Mouse (Mus musculus): ENCODE results near the gene Rnf114. TPM values are rescaled to one million over a fixed set of nuclear protein-coding genes. Genes with fewer than 3 reads are reported as not detected.
A peak's percentile ranks its signal among the peaks of the same experiment; 100 is the strongest.

Gene Rnf114
- polyA plus RNA-seq, 1 experiment from 2014 or later, result 62.2 TPM

DNA sequence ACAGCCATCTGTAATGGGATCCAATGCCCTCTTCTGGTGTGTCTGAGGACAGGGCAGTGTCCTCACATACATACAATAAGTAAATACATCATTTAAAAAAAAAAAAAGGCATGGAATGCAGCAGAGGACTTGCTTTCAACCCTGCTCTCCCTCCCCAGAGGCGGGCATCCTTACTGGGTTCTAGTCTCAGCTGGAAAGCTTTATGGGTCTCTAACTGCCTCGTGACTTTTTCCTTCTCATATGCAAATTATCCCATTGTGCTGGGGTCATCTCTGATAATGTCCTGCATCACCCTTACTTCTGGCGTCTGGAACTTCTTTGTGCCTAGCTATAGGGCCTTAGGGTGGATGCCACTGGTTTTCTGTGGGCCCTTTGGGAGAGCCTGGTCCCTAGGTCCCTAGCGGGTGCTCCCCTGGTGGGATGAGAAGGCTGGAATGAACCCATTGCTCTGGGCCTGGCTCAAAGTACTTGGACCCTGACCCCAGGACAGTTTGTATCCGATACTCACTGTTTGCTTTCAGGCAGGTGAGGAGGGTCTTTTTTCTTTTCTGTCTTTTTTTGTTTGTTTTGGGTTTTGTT lies 37.6 kb downstream of the Rnf114 start:
- Histone ChIP-seq H3K27me3 (replicated peaks; ENCODE audit: control insufficient read depth, insufficient read depth, low read length) (no peaks in the 10 kb centered on the region), H3K9ac (ENCODE audit: low read depth, low read length) (no peak overlapping the region), H3K9me3 (ENCODE audit: control insufficient read depth) (no peaks in the 10 kb centered on the region), H3K4me2 (replicated peaks; ENCODE audit: low read depth) (no peak overlapping the region), H3K27ac (ENCODE audit: low read depth, low read length) (no peak overlapping the region), H3K36me3 (ENCODE audit: control insufficient read depth, insufficient read depth) (no peaks in the 10 kb centered on the region), H3K4me3 (ENCODE audit: low read depth, low read length) (no peak overlapping the region), H3K4me1 (replicated peaks; ENCODE audit: control insufficient read depth, insufficient read depth, low read length) (no peaks in the 10 kb centered on the region)
- ATAC-seq, result no peak
- WGBS, result 66% methylated on average over 5 of the region's 5 CpGs
- no peak for TF ChIP-seq CTCF (IDR thresholded peaks at IDR 0.05; ENCODE audit: low read depth)

DNA sequence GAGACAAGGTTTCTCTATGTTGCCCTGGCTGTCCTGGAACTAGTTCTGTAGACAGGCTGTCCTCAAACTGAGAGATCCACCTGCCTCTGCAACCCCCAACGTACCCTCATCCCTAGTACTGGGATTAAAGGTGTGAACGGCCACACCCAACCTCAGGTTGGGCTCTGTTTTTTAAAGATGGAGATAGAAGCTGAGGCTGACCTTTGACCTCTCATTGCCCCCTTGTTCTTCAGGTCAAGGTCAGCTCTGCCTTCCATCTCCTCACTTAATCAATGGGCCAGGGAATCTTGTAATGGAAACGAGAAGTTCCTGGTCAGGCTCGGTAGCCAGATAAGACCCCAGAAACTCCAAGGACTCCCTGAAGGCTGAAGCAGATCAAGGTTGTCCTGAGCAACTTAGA lies 38.1 kb downstream of the Rnf114 start:
- Histone ChIP-seq H3K27me3 (replicated peaks; ENCODE audit: control insufficient read depth, insufficient read depth, low read length) (no peaks in the 10 kb centered on the region), H3K4me3 (ENCODE audit: low read depth, low read length) (no peak overlapping the region), H3K36me3 (ENCODE audit: control insufficient read depth, insufficient read depth) (no peaks in the 10 kb centered on the region), H3K27ac (ENCODE audit: low read depth, low read length) (no peak overlapping the region), H3K9me3 (ENCODE audit: control insufficient read depth) (no peaks in the 10 kb centered on the region), H3K4me2 (replicated peaks; ENCODE audit: low read depth) (no peak overlapping the region), H3K9ac (ENCODE audit: low read depth, low read length) (no peak overlapping the region), H3K4me1 (replicated peaks; ENCODE audit: control insufficient read depth, insufficient read depth, low read length) (no peaks in the 10 kb centered on the region)
- TF ChIP-seq CTCF (IDR thresholded peaks at IDR 0.05; ENCODE audit: low read depth), result no peak
- WGBS, result 73% methylated on average over 4 of the region's 4 CpGs
- ATAC-seq, result no peak

DNA sequence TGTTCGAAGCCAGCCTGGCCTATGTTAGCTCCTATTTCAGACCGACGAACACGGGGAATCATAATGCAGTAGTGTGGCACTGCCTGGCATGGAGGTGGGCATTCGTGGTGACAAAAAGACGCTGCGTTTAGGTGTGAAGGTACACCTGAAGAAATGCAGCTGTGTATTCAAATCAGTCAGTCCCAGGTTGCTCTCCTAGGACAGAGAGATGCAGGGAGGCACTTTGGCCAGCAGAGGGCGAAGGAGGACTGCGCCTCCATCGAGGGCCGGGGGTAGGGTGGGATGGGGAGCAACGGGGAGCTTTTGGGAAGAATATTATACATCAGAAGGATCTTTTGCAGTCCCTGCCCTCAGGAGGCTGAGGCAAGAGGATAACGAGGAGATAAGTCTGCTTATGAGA lies 39.7 kb downstream of the Rnf114 start:
- no peaks in the 10 kb centered on the region for H3K9me3 ChIP-seq (ENCODE audit: control insufficient read depth)
- ATAC-seq, result no peak

GRCm38 (mm10) chr2:167533880-167534279 lies 41.4 kb downstream of the Rnf114 start:
- Histone ChIP-seq H3K4me1 (replicated peaks; ENCODE audit: control insufficient read depth, insufficient read depth, low read length) (no peaks in the 10 kb centered on the region), H3K27me3 (replicated peaks; ENCODE audit: control insufficient read depth, insufficient read depth, low read length) (peaks cover 4% of the 10 kb centered on the region; the same call in 1 of the 2 replicates), H3K4me2 (replicated peaks; ENCODE audit: low read depth) (no peak overlapping the region), H3K36me3 (ENCODE audit: control insufficient read depth, insufficient read depth) (no peaks in the 10 kb centered on the region), H3K9ac (ENCODE audit: low read depth, low read length) (no peak overlapping the region), H3K4me3 (ENCODE audit: low read depth, low read length) (no peak overlapping the region), H3K27ac (ENCODE audit: low read depth, low read length) (no peak overlapping the region), H3K9me3 (ENCODE audit: control insufficient read depth) (no peaks in the 10 kb centered on the region)
- ATAC-seq, result no peak
- TF ChIP-seq CTCF (IDR thresholded peaks at IDR 0.05; ENCODE audit: low read depth), result no peak

More for the DNA sequence above, 39.7 kb downstream of the Rnf114 start:
- Histone ChIP-seq H3K4me3 (ENCODE audit: low read depth, low read length) (no peak overlapping the region), H3K27me3 (replicated peaks; ENCODE audit: control insufficient read depth, insufficient read depth, low read length) (no peaks in the 10 kb centered on the region), H3K9ac (ENCODE audit: low read depth, low read length) (no peak overlapping the region), H3K4me2 (replicated peaks; ENCODE audit: low read depth) (no peak overlapping the region), H3K27ac (ENCODE audit: low read depth, low read length) (no peak overlapping the region), H3K36me3 (ENCODE audit: control insufficient read depth, insufficient read depth) (no peaks in the 10 kb centered on the region), H3K4me1 (replicated peaks; ENCODE audit: control insufficient read depth, insufficient read depth, low read length) (no peaks in the 10 kb centered on the region)
- peak; percentile 95 for TF ChIP-seq CTCF (IDR thresholded peaks at IDR 0.05; ENCODE audit: low read depth)
- 20% methylated on average over 13 of the region's 13 CpGs for WGBS

DNA sequence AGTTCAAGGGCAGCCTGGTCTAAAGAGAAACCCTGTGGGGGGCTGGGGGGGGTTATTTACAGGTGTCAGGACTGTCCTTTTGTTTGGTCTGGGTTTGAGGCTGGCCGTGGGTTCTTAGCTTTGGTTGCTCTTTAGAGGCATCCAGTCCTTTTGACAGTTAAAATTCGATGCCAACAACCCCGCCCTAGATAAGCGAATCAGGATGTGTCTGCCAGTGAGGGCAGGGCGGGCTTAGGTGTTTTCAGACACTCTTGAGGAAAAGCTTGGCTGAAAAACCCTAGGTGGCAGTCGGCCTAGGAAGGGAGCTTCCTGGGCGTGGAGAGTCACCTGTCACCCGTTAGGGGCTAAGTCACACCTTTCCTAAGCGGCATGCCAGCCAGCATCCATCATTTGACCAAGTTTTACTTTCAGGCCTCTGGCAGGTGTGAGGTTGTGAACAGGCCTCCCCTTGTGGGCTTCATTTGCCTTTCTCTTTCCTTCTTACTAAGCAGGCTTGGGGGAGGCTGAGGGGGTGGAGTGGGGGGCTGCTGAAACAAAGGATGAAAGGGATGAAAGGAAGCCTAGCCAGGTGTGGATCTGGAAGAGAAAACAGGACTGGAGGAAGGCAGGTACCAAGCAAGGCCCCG lies 44.0 kb downstream of the Rnf114 start:
- WGBS, result 36% methylated on average over 10 of the region's 10 CpGs
- Histone ChIP-seq H3K4me2 (replicated peaks; ENCODE audit: low read depth) (no peak overlapping the region), H3K9ac (ENCODE audit: low read depth, low read length) (no peak overlapping the region), H3K9me3 (ENCODE audit: control insufficient read depth) (no peaks in the 10 kb centered on the region), H3K4me3 (ENCODE audit: low read depth, low read length) (no peak overlapping the region), H3K27ac (ENCODE audit: low read depth, low read length) (no peak overlapping the region), H3K36me3 (ENCODE audit: control insufficient read depth, insufficient read depth) (no peaks in the 10 kb centered on the region), H3K27me3 (replicated peaks; ENCODE audit: control insufficient read depth, insufficient read depth, low read length) (peaks cover 6% of the 10 kb centered on the region; the same call in 1 of the 2 replicates), H3K4me1 (replicated peaks; ENCODE audit: control insufficient read depth, insufficient read depth, low read length) (no peaks in the 10 kb centered on the region)
- ATAC-seq, result no peak
- TF ChIP-seq CTCF (IDR thresholded peaks at IDR 0.05; ENCODE audit: low read depth), result no peak

- Histone ChIP-seq H3K36me3 (ENCODE audit: control insufficient read depth, insufficient read depth) (peaks cover 9% of the 10 kb centered on the region; the same call in 1 of the 2 replicates), H3K9ac (ENCODE audit: low read depth, low read length) (peak within 1 kb of the TSS; percentile 40; the same call in 1 of the 2 replicates), H3K9me3 (ENCODE audit: control insufficient read depth) (no peaks in the 10 kb centered on the region), H3K27ac (ENCODE audit: low read depth, low read length) (peak within 1 kb of the TSS; percentile 28; the same call in 1 of the 2 replicates), H3K4me1 (replicated peaks; ENCODE audit: control insufficient read depth, insufficient read depth, low read length) (no peaks in the 10 kb centered on the region), H3K27me3 (replicated peaks; ENCODE audit: control insufficient read depth, insufficient read depth, low read length) (peaks cover 6% of the 10 kb centered on the region; the same call in 1 of the 2 replicates), H3K4me2 (replicated peaks; ENCODE audit: low read depth) (peak within 1 kb of the TSS; percentile 84), H3K4me3 (ENCODE audit: low read depth, low read length) (peak within 1 kb of the TSS; percentile 48)
- WGBS, result under 1% methylated on average over 56 of the region's 58 CpGs
- TF ChIP-seq CTCF (IDR thresholded peaks at IDR 0.05; ENCODE audit: low read depth), result peak; percentile 98
- ATAC-seq, result peak; percentile 97
These were observed 45.2 kb downstream of the Rnf114 start, which contains the start of gene Snai1 for GRCm38 (mm10) chr2:167537476-167538297. Gene Snai1 (plus strand): TSS chr2:167538195.
